Mouse (Mus musculus) kidney, adult 2 months (tissue): ENCODE measurements at regions not wholly inside any gene's neighbourhood (a gene's known extent, or its start where the extent isn't known, plus 50 kb on each side); places are given as distances from the start of the nearest gene placed in this dataset.

Experiments used
- CTCF ChIP-seq: fragments of 200-500 bp; conservative IDR thresholded peaks from 2 replicates; pipeline ENCODE4 v1.5.1; 2011; ENCODE audit warnings: low read depth, mild to moderate bottlenecking, control low read depth, low read length, moderate library complexity, mixed read lengths; ENCODE audit not compliant: insufficient read depth, insufficient read length
- POLR2A ChIP-seq: fragments of 200-500 bp; IDR thresholded peaks from one replicate; pipeline ENCODE4 v1.6.1; 2011; ENCODE audit warnings: low read depth, low read length, control low read depth

DNA sequence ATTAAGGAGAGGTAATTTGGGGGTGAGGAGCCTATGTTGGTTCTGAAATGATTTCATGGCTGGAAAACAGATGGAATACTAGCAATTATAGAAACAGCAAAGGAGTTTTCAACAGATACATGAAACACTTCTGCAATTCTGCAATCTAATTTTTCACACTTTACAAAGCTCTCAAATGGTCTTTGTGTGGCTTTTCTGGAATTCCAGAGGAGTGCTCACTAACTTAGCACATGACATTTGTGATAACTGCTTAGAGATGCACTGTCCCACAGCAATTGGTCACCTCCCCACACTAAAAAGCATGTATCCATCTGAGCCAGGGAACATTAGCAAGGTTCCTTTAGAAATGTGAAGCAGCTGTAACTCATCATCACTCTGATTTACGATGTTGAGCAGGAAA, 560.1 kb downstream of the Cenpc1 start:
- TF ChIP-seq POLR2A (no peak), CTCF (no peak)
